Mouse (Mus musculus) intestine, postnatal 0 days (tissue): ENCODE measurements around the gene Farp2. TPM values are rescaled to one million over a fixed set of nuclear protein-coding genes. Genes with fewer than 3 reads are reported as not detected.
"Not testable (repeated sequence)": the region's sequence is repeated elsewhere in the genome, so short reads cannot be mapped to it uniquely, and the experiment has no call there.

ENCODE experiments used
- ATAC-seq: fragments of 200-750 bp; cut with Nextera tagmentation; 2 replicates; pipeline ENCODE4 v1.8.0; 2017; ENCODE audit warnings: mild to moderate bottlenecking, moderate TSS enrichment, moderate library complexity
- H3K27ac ChIP-seq: fragments of 300-500 bp; sonication (generic); 2 replicates; pipeline ENCODE4 v1.5.1; 2014; ENCODE audit warnings: mild to moderate bottlenecking, low read depth, low read length, moderate library complexity
- H3K27me3 ChIP-seq: fragments of 300-500 bp; sonication (generic); replicated peaks from 2 replicates; pipeline ENCODE4 v1.6.1; 2014; ENCODE audit warnings: low read length, mixed read lengths; ENCODE audit not compliant: control insufficient read depth, insufficient read depth
- H3K36me3 ChIP-seq: fragments of 300-500 bp; sonication (generic); 2 replicates; pipeline ENCODE4 v1.6.1; 2014; ENCODE audit warnings: mild to moderate bottlenecking, moderate library complexity; ENCODE audit not compliant: control insufficient read depth, insufficient read depth
- H3K4me1 ChIP-seq: fragments of 300-500 bp; sonication (generic); replicated peaks from 2 replicates; pipeline ENCODE4 v1.6.1; 2014; ENCODE audit warnings: antibody characterized with exemption, low read length, mixed read lengths; ENCODE audit not compliant: control insufficient read depth, insufficient read depth
- H3K4me2 ChIP-seq: fragments of 300-500 bp; sonication (generic); replicated peaks from 2 replicates; pipeline ENCODE4 v1.6.1; 2014; ENCODE audit warnings: low read depth, mild to moderate bottlenecking, moderate library complexity
- H3K4me3 ChIP-seq: fragments of 300-500 bp; sonication (generic); 2 replicates; pipeline ENCODE4 v1.5.1; 2014; ENCODE audit warnings: low read depth, low read length
- H3K9ac ChIP-seq: fragments of 300-500 bp; sonication (generic); 2 replicates; pipeline ENCODE4 v1.6.1; 2014; ENCODE audit warnings: mild to moderate bottlenecking, low read depth, low read length
- H3K9me3 ChIP-seq: fragments of 300-500 bp; sonication (generic); 2 replicates; pipeline ENCODE4 v1.6.1; 2016; ENCODE audit warnings: mixed run types; ENCODE audit not compliant: control insufficient read depth
- CTCF ChIP-seq: sonication (generic); IDR thresholded peaks from 2 replicates; pipeline ENCODE4 v1.5.1; 2016; ENCODE audit warnings: low read depth, mild to moderate bottlenecking, control low read depth, antibody characterized with exemption, moderate library complexity
- WGBS: fragments of 180-500 bp; shearing (Covaris S2); extraction: QIAGEN DNeasy Blood & Tissue Kit; methylation state at CpG from one replicate; pipeline ENCODE4 v1.1.7; 2014; 5-methylcytosine and 5-hydroxymethylcytosine counted together
- polyA plus RNA-seq: library from polyadenylated mRNA; unstranded; fragments of >200 nt; fragmentation: Nextera tagmentation; extraction: Ambion mirVana; gene quantifications from 2 replicates; pipeline ENCODE4 v1.2.1, GENCODE M21; 2015

Gene Farp2
- polyA plus RNA-seq, 1 experiment from 2014 or later, result 5.3 TPM

- H3K27me3 ChIP-seq, result no peaks in the 10 kb centered on the region
- peak; percentile 39 for ATAC-seq
- H3K4me2 ChIP-seq, result no peak overlapping the region
- no peaks in the 10 kb centered on the region for H3K4me1 ChIP-seq
- H3K4me3 ChIP-seq, result no peak overlapping the region
- no peaks in the 10 kb centered on the region for H3K9me3 ChIP-seq
- no peak overlapping the region for H3K9ac ChIP-seq
- peak overlapping the region; percentile 83 for H3K27ac ChIP-seq
- WGBS, result 14% methylated on average over 2 of the region's 2 CpGs
- no peak for TF ChIP-seq CTCF
- H3K36me3 ChIP-seq, result no peaks in the 10 kb centered on the region
These were observed 142.4 kb downstream of the Farp2 start for GRCm38 (mm10) chr1:93654275-93654674.

- Histone ChIP-seq H3K36me3 (no peaks in the 10 kb centered on the region), H3K9ac (no peak overlapping the region), H3K27me3 (no peaks in the 10 kb centered on the region), H3K9me3 (no peaks in the 10 kb centered on the region), H3K4me3 (no peak overlapping the region), H3K4me1 (no peaks in the 10 kb centered on the region), H3K4me2 (no peak overlapping the region), H3K27ac (peak overlapping the region; percentile 83)
- TF ChIP-seq CTCF, result no peak
- ATAC-seq, result peak; percentile 84
- WGBS, result 37% methylated on average over 2 of the region's 2 CpGs
These were observed 142.9 kb downstream of the Farp2 start for GRCm38 (mm10) chr1:93654798-93655197.

GRCm38 (mm10) chr1:93656325-93657024 is 144.6 kb downstream of the Farp2 start:
- no peak overlapping the region for H3K9ac ChIP-seq
- 53% methylated on average over 7 of the region's 7 CpGs for WGBS
- H3K4me1 ChIP-seq, result no peaks in the 10 kb centered on the region
- no peak overlapping the region for H3K4me2 ChIP-seq
- no peak overlapping the region for H3K4me3 ChIP-seq
- no peak for TF ChIP-seq CTCF
- H3K9me3 ChIP-seq, result no peaks in the 10 kb centered on the region
- no peaks in the 10 kb centered on the region for H3K27me3 ChIP-seq
- peak overlapping the region; percentile 37; the same call in 1 of the 2 replicates for H3K27ac ChIP-seq
- H3K36me3 ChIP-seq, result no peaks in the 10 kb centered on the region
- ATAC-seq, result peak; percentile 73; the same call in 1 of the 2 replicates

- Histone ChIP-seq H3K4me3 (no peak overlapping the region), H3K4me2 (no peak overlapping the region), H3K9ac (no peak overlapping the region), H3K36me3 (no peaks in the 10 kb centered on the region), H3K27me3 (no peaks in the 10 kb centered on the region), H3K9me3 (no peaks in the 10 kb centered on the region), H3K27ac (peak overlapping the region; percentile 37; the same call in 1 of the 2 replicates), H3K4me1 (no peaks in the 10 kb centered on the region)
- ATAC-seq, result peak; percentile 85
- TF ChIP-seq CTCF, result no peak
- 27% methylated on average over 5 of the region's 5 CpGs for WGBS
These were observed 145.1 kb downstream of the Farp2 start for GRCm38 (mm10) chr1:93657025-93657360.

GRCm38 (mm10) chr1:93658559-93658958 is 146.7 kb downstream of the Farp2 start, which contains the start of gene Stk25:
Stk25 (minus strand) TSS chr1:93658659.
- H3K27me3 ChIP-seq, H3K4me2 ChIP-seq, H3K9me3 ChIP-seq, H3K36me3 ChIP-seq, H3K4me1 ChIP-seq, H3K9ac ChIP-seq, ATAC-seq, H3K4me3 ChIP-seq, H3K27ac ChIP-seq: not testable (repeated sequence)

- Histone ChIP-seq H3K27ac (no peak overlapping the region), H3K4me2 (peak overlapping the region; percentile 76)
These were observed 156.0 kb downstream of the Farp2 start for GRCm38 (mm10) chr1:93667760-93668400.

More at GRCm38 (mm10) chr1:93667760-93668400, 156.0 kb downstream of the Farp2 start:
- Histone ChIP-seq H3K4me1 (peaks cover 16% of the 10 kb centered on the region), H3K27me3 (no peaks in the 10 kb centered on the region), H3K4me3 (no peak overlapping the region), H3K36me3 (no peaks in the 10 kb centered on the region), H3K9me3 (no peaks in the 10 kb centered on the region), H3K9ac (no peak overlapping the region)
- TF ChIP-seq CTCF, result 0 out of 2 replicates have a peak, but pooled peaks have one; percentile 2
- ATAC-seq, result peak; percentile 20; the same call in 1 of the 2 replicates
- 37% methylated on average over 13 of the region's 13 CpGs for WGBS
